Mouse (Mus musculus) naive thymus-derived CD4-positive, alpha-beta T cell, adult 2 months (primary cell): ENCODE data around the gene Slc2a1.
A peak's percentile ranks its signal among the peaks of the same experiment; 100 is the strongest.

Experiments used
- DNase-seq: peaks from one replicate; pipeline ENCODE4 v3.0.0-alpha.2; 2011; ENCODE audit warnings: low read depth

The Slc2a1 gene

GRCm38 (mm10) chr4:119098216-119099210, 10.0 kb upstream of the Slc2a1 start:
- DNase-seq = no peak

GRCm38 (mm10) chr4:119101392-119101791, 7.1 kb upstream of the Slc2a1 start:
- DNase-seq = no peak

- no peak for DNase-seq
Measured at GRCm38 (mm10) chr4:119102350-119103126, 6.0 kb upstream of the Slc2a1 start.

GRCm38 (mm10) chr4:119104847-119105246, 3.7 kb upstream of the Slc2a1 start:
- DNase-seq = no peak

- peak; percentile 93 for DNase-seq
Measured at GRCm38 (mm10) chr4:119105704-119106103, 2.8 kb upstream of the Slc2a1 start.

- DNase-seq = no peak
Measured at GRCm38 (mm10) chr4:119107867-119108266, 644 bp upstream of the Slc2a1 start.

- DNase-seq = no peak
Measured at GRCm38 (mm10) chr4:119109640-119110039, 1.1 kb downstream of the Slc2a1 start.

- DNase-seq = peak; percentile 4
Measured at GRCm38 (mm10) chr4:119110512-119110911, 2.0 kb downstream of the Slc2a1 start.

GRCm38 (mm10) chr4:119111410-119111809, 2.9 kb downstream of the Slc2a1 start:
- peak; percentile 2 for DNase-seq

GRCm38 (mm10) chr4:119112256-119112885, 3.9 kb downstream of the Slc2a1 start:
- peak; percentile 9 for DNase-seq

GRCm38 (mm10) chr4:119115611-119116070, 7.1 kb downstream of the Slc2a1 start:
- no peak for DNase-seq

GRCm38 (mm10) chr4:119116336-119116735, 7.8 kb downstream of the Slc2a1 start:
- DNase-seq = peak; percentile 64

GRCm38 (mm10) chr4:119117571-119117970, 9.1 kb downstream of the Slc2a1 start:
- DNase-seq = no peak

GRCm38 (mm10) chr4:119118659-119119077, 10.2 kb downstream of the Slc2a1 start:
- DNase-seq = no peak

- no peak for DNase-seq
Measured at GRCm38 (mm10) chr4:119119354-119119753, 10.8 kb downstream of the Slc2a1 start.

GRCm38 (mm10) chr4:119120095-119120494, 11.6 kb downstream of the Slc2a1 start:
- no peak for DNase-seq

GRCm38 (mm10) chr4:119121249-119121648, 12.7 kb downstream of the Slc2a1 start:
- DNase-seq = no peak

GRCm38 (mm10) chr4:119124771-119125273, 16.3 kb downstream of the Slc2a1 start:
- no peak for DNase-seq

- no peak for DNase-seq
Measured at GRCm38 (mm10) chr4:119125577-119126270, 17.2 kb downstream of the Slc2a1 start.

GRCm38 (mm10) chr4:119127229-119127628, 18.7 kb downstream of the Slc2a1 start:
- peak; percentile 79 for DNase-seq

GRCm38 (mm10) chr4:119128547-119128946, 20.0 kb downstream of the Slc2a1 start:
- no peak for DNase-seq
